Mouse (Mus musculus): ENCODE measurements around the gene Egr2. TPM values are rescaled to one million over a fixed set of nuclear protein-coding genes. Genes with fewer than 3 reads are reported as not detected.

Gene Egr2
- polyA plus RNA-seq, 1 experiment, result 3.1 TPM

DNA sequence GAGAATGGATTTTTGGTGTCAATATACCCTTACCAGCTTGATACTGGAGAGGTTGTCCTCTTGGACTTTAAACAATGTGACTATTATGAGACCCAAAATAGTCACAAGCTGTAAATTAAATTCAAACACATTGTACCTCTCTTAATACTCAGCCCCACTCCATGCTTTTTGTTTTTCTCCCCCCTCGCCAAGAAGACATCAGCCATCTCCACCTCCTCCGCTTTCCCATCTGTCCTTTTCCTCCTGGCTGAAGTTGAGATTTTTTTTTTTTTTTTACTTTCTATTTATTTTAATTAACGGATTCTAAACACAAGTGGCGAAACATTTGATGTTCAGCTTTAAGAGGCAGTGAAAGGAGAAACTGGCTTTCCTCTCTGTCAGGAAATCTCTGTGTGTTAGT, 22.8 kb downstream of the Egr2 start:
- H3K36me3 ChIP-seq (ENCODE audit: control insufficient read depth, insufficient read depth), result no peaks in the 10 kb centered on the region
- no peak for TF ChIP-seq E2F4 (IDR thresholded peaks at IDR 0.05; ENCODE audit: insufficient read depth)
- no peak overlapping the region for H3ac ChIP-seq (ENCODE audit: control insufficient read depth, insufficient read length)

DNA sequence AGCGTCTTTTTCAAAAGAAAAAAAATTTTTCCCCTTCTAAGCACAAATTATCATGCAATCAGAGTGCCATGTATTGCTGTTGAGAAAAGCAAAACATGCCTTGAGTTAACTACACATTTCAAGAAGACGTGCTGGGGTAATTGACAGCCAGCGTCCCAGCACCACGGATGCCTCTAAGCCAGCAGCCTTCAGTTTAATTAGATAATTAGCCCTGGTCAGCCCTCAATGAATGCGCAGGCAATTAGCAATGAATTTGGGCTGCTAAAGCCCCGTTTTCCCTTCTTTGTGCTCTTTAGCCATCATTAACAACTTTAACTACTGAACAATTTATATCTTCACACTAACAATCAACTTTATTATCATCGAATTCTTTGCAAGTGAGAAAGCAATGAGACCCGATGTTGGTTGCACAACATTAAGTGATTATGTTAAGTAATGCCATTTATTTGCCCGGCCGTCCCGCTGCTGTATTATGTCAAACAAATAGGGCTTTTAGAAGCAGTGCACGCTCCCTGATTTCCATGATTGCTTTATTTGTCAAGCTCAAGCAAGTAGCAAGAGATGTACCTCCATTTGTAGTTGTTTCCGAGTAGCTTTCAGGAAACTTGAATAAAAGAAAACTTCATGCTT, 24.6 kb downstream of the Egr2 start:
- H3K4me3 ChIP-seq, result no peak overlapping the region
- TF ChIP-seq MYOG (IDR thresholded peaks at IDR 0.05; ENCODE audit: control insufficient read depth in 1 of 3, insufficient read depth in 1 of 3, insufficient read length in 2 of 3, low read depth in 2 of 3), result no peak
- TF ChIP-seq POLR2AphosphoS2 (IDR thresholded peaks at IDR 0.05; ENCODE audit: insufficient read length, low read depth), result no peak
- no peak for TF ChIP-seq POLR2A (IDR thresholded peaks at IDR 0.05; ENCODE audit: insufficient read length, low read depth)
- TF ChIP-seq TCF12 (IDR thresholded peaks at IDR 0.05; ENCODE audit: insufficient read depth, poor library complexity, severe bottlenecking), result no peak
- TF ChIP-seq E2F4 (IDR thresholded peaks at IDR 0.05; ENCODE audit: insufficient read depth), result no peak
- no peak for TF ChIP-seq USF1 (IDR thresholded peaks at IDR 0.05; ENCODE audit: low read depth)
- no peak for TF ChIP-seq MAX (IDR thresholded peaks at IDR 0.05; ENCODE audit: low read depth)
- TF ChIP-seq MYOD1 (IDR thresholded peaks at IDR 0.05; ENCODE audit: control insufficient read depth in 1 of 3, insufficient read length in 2 of 3, low read depth in 2 of 3), result no peak
- TF ChIP-seq CEBPB (IDR thresholded peaks at IDR 0.05; ENCODE audit: insufficient read depth, poor library complexity, severe bottlenecking), result no peak
- no peak for TF ChIP-seq REST (IDR thresholded peaks at IDR 0.05; ENCODE audit: insufficient read depth, insufficient read length)
- no peak overlapping the region for H3ac ChIP-seq (ENCODE audit: control insufficient read depth, insufficient read length)
- H3K27me3 ChIP-seq (ENCODE audit: control insufficient read depth, insufficient read depth, insufficient read length), result no peaks in the 10 kb centered on the region
- no peaks in the 10 kb centered on the region for H3K36me3 ChIP-seq (ENCODE audit: control insufficient read depth, insufficient read depth)
- no peak overlapping the region for H3K4me2 ChIP-seq (ENCODE audit: low read depth)
- H3K79me2 ChIP-seq (ENCODE audit: control insufficient read depth, insufficient read depth), result no peaks in the 10 kb centered on the region

More for the DNA sequence above, 22.8 kb downstream of the Egr2 start:
- Histone ChIP-seq H3K4me3 (no peak overlapping the region), H3K4me2 (ENCODE audit: low read depth) (no peak overlapping the region), H3K27me3 (ENCODE audit: control insufficient read depth, insufficient read depth, insufficient read length) (no peaks in the 10 kb centered on the region), H3K79me2 (ENCODE audit: control insufficient read depth, insufficient read depth) (no peaks in the 10 kb centered on the region)

DNA sequence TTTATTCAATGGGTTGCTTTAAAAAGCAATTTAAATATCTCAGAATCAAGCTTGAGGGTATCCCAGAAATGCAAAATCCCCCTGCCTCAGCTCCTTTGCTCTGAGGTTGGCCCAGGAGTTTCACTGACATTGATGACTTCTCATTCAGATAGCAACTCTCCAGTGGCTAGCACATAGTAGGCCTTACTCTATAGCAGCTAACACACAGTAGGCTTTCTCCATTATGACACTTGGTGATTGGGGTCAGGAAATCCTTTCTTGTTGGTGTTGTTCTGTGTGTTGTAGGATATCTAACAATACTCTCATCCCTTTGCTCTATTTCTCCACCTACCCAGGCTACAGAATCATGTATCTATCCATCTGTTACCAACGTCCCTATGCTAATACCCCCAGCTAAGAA, 25.9 kb downstream of the Egr2 start:
- Histone ChIP-seq H3K4me2 (ENCODE audit: low read depth) (no peak overlapping the region), H3ac (ENCODE audit: control insufficient read depth, insufficient read length) (no peak overlapping the region), H3K27me3 (ENCODE audit: control insufficient read depth, insufficient read depth, insufficient read length) (no peaks in the 10 kb centered on the region), H3K4me3 (no peak overlapping the region), H3K79me2 (ENCODE audit: control insufficient read depth, insufficient read depth) (no peaks in the 10 kb centered on the region), H3K36me3 (ENCODE audit: control insufficient read depth, insufficient read depth) (no peaks in the 10 kb centered on the region)
- no peak for TF ChIP-seq TCF3 (IDR thresholded peaks at IDR 0.05; ENCODE audit: insufficient read length, low read depth)
- no peak for TF ChIP-seq E2F4 (IDR thresholded peaks at IDR 0.05; ENCODE audit: insufficient read depth)
- TF ChIP-seq POLR2A (IDR thresholded peaks at IDR 0.05; ENCODE audit: insufficient read length, low read depth), result no peak
- TF ChIP-seq REST (IDR thresholded peaks at IDR 0.05; ENCODE audit: insufficient read depth, insufficient read length), result no peak
- no peak for TF ChIP-seq MYOD1 (IDR thresholded peaks at IDR 0.05; ENCODE audit: control insufficient read depth in 1 of 3, insufficient read length in 2 of 3, low read depth in 2 of 3)
- no peak for TF ChIP-seq MYOG (IDR thresholded peaks at IDR 0.05; ENCODE audit: control insufficient read depth in 1 of 3, insufficient read depth in 1 of 3, insufficient read length in 2 of 3, low read depth in 2 of 3)
- TF ChIP-seq MAX (IDR thresholded peaks at IDR 0.05; ENCODE audit: low read depth), result no peak
- no peak for TF ChIP-seq POLR2AphosphoS2 (IDR thresholded peaks at IDR 0.05; ENCODE audit: insufficient read length, low read depth)
- TF ChIP-seq SRF (IDR thresholded peaks at IDR 0.05; ENCODE audit: control insufficient read depth, insufficient read length, low read depth), result no peak
- TF ChIP-seq USF1 (IDR thresholded peaks at IDR 0.05; ENCODE audit: low read depth), result no peak
- TF ChIP-seq TCF12 (IDR thresholded peaks at IDR 0.05; ENCODE audit: insufficient read depth, poor library complexity, severe bottlenecking), result no peak
- TF ChIP-seq CEBPB (IDR thresholded peaks at IDR 0.05; ENCODE audit: insufficient read depth, poor library complexity, severe bottlenecking), result no peak

DNA sequence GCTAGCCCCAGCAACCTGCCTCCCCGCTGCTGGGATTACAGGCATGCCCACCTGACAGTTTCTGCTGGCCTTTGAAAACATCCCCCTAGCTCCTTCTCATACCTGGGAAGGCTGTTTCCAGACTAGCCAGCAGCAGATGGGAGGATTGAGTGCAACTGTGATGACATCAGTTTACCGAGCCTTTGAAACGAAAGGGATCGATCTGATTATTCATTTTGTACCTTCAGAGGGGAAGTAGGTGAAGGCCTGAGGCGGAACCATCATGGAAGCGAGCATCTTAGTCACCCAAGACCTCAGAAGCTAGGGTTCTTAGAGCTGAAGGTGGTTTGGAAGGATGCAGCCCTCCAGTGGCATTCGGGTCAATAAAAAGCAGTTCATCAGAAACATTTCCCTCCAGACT, 29.2 kb downstream of the Egr2 start:
- no peak overlapping the region for H3ac ChIP-seq (ENCODE audit: control insufficient read depth, insufficient read length)
- no peaks in the 10 kb centered on the region for H3K79me2 ChIP-seq (ENCODE audit: control insufficient read depth, insufficient read depth)
- TF ChIP-seq POLR2AphosphoS2 (IDR thresholded peaks at IDR 0.05; ENCODE audit: insufficient read length, low read depth), result no peak
- no peak for TF ChIP-seq MAX (IDR thresholded peaks at IDR 0.05; ENCODE audit: low read depth)
- TF ChIP-seq POLR2A (IDR thresholded peaks at IDR 0.05; ENCODE audit: insufficient read length, low read depth), result no peak
- TF ChIP-seq MYOG (IDR thresholded peaks at IDR 0.05; ENCODE audit: control insufficient read depth in 1 of 3, insufficient read depth in 1 of 3, insufficient read length in 2 of 3, low read depth in 2 of 3), result no peak
- TF ChIP-seq TCF12 (IDR thresholded peaks at IDR 0.05; ENCODE audit: insufficient read depth, poor library complexity, severe bottlenecking), result no peak
- no peak for TF ChIP-seq REST (IDR thresholded peaks at IDR 0.05; ENCODE audit: insufficient read depth, insufficient read length)
- no peak for TF ChIP-seq SRF (IDR thresholded peaks at IDR 0.05; ENCODE audit: control insufficient read depth, insufficient read length, low read depth)
- no peak for TF ChIP-seq E2F4 (IDR thresholded peaks at IDR 0.05; ENCODE audit: insufficient read depth)
- no peak for TF ChIP-seq TCF3 (IDR thresholded peaks at IDR 0.05; ENCODE audit: insufficient read length, low read depth)
- TF ChIP-seq CEBPB (IDR thresholded peaks at IDR 0.05; ENCODE audit: insufficient read depth, poor library complexity, severe bottlenecking), result no peak
- H3K36me3 ChIP-seq (ENCODE audit: control insufficient read depth, insufficient read depth), result no peaks in the 10 kb centered on the region
- no peak overlapping the region for H3K4me2 ChIP-seq (ENCODE audit: low read depth)
- H3K27me3 ChIP-seq (ENCODE audit: control insufficient read depth, insufficient read depth, insufficient read length), result no peaks in the 10 kb centered on the region
- no peak overlapping the region for H3K4me3 ChIP-seq

DNA sequence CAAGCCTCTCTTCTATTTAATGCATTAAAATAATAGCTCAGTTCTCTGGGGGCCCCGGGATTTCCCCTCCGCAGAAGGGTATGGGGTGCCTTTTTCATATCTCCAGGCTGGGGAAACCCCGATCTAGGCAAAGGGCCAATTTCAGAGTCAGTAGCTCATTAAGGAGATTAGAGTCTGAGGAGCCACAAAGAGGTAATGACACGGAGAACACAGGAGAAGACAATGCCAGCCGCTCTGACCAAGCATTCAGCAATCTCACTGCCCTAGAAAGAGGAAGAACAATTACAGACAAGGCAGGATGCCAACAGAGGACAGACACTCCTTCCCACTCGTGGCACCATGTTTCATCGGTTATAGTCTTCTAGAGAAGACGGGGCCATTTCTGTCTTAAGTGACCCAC, 30.8 kb downstream of the Egr2 start:
- no peaks in the 10 kb centered on the region for H3K27me3 ChIP-seq (ENCODE audit: control insufficient read depth, insufficient read depth, insufficient read length)
- no peak overlapping the region for H3ac ChIP-seq (ENCODE audit: control insufficient read depth, insufficient read length)
- no peaks in the 10 kb centered on the region for H3K79me2 ChIP-seq (ENCODE audit: control insufficient read depth, insufficient read depth)
- H3K4me2 ChIP-seq (ENCODE audit: low read depth), result no peak overlapping the region
- no peak overlapping the region for H3K4me3 ChIP-seq
- H3K36me3 ChIP-seq (ENCODE audit: control insufficient read depth, insufficient read depth), result no peaks in the 10 kb centered on the region
- TF ChIP-seq MYOD1 (IDR thresholded peaks at IDR 0.05; ENCODE audit: control insufficient read depth in 1 of 3, insufficient read length in 2 of 3, low read depth in 2 of 3) (no peak), MAX (IDR thresholded peaks at IDR 0.05; ENCODE audit: low read depth) (no peak), POLR2A (IDR thresholded peaks at IDR 0.05; ENCODE audit: insufficient read length, low read depth) (no peak), USF1 (IDR thresholded peaks at IDR 0.05; ENCODE audit: low read depth) (no peak), E2F4 (IDR thresholded peaks at IDR 0.05; ENCODE audit: insufficient read depth) (no peak), TCF12 (IDR thresholded peaks at IDR 0.05; ENCODE audit: insufficient read depth, poor library complexity, severe bottlenecking) (no peak), SRF (IDR thresholded peaks at IDR 0.05; ENCODE audit: control insufficient read depth, insufficient read length, low read depth) (no peak), MYOG (IDR thresholded peaks at IDR 0.05; ENCODE audit: control insufficient read depth in 1 of 3, insufficient read depth in 1 of 3, insufficient read length in 2 of 3, low read depth in 2 of 3) (no peak), CEBPB (IDR thresholded peaks at IDR 0.05; ENCODE audit: insufficient read depth, poor library complexity, severe bottlenecking) (no peak), REST (IDR thresholded peaks at IDR 0.05; ENCODE audit: insufficient read depth, insufficient read length) (no peak), TCF3 (IDR thresholded peaks at IDR 0.05; ENCODE audit: insufficient read length, low read depth) (no peak), POLR2AphosphoS2 (IDR thresholded peaks at IDR 0.05; ENCODE audit: insufficient read length, low read depth) (no peak)

All from myocyte (in vitro differentiated cells).